Mouse (Mus musculus): ENCODE measurements around the gene Endod1.

DNA sequence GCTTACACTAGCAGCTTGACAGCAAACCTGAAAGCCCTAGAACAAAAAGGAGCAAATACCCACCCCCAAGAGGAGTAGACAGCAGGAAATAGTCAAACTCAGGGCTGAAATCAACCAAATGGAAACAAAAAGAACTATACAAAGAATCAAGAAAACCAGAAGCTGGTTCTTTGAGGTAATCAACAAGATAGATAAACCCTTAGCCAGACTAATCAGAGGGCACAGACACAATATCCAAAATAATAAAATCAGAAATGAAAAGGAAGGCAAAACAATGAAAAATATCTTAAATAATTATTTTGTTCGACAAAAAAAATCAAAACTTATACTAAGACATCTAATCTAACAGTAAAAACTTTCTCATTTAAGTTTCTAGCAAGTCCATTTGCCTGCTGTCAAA is 24.7 kb upstream of the Endod1 start:
- TF ChIP-seq CTCF (IDR thresholded peaks at IDR 0.05; ENCODE audit: low read depth) (no peak), EP300 (IDR thresholded peaks at IDR 0.05; ENCODE audit: low read depth) (no peak)

Data from liver, postnatal 0 days (tissue).